Mouse (Mus musculus) kidney, embryonic 15.5 days (tissue): ENCODE measurements at regions not wholly inside any gene's neighbourhood (a gene's known extent, or its start where the extent isn't known, plus 50 kb on each side); places are given as distances from the start of the nearest gene placed in this dataset.

Experiments used
- ATAC-seq: fragments of 200-750 bp; cut with Nextera tagmentation; replicated peaks from 2 replicates; pipeline ENCODE4 v1.8.0; 2017; ENCODE audit warnings: moderate TSS enrichment; ENCODE audit not compliant: low FRiP score
- H3K27ac ChIP-seq: fragments of 300-500 bp; sonication (generic); 2 replicates; pipeline ENCODE4 v1.5.1; 2015; ENCODE audit warnings: mild to moderate bottlenecking, inconsistent platforms
- H3K27me3 ChIP-seq: fragments of 300-500 bp; sonication (generic); 2 replicates; pipeline ENCODE4 v1.6.1; 2015; ENCODE audit warnings: inconsistent platforms
- H3K36me3 ChIP-seq: fragments of 300-500 bp; sonication (generic); 2 replicates; pipeline ENCODE4 v1.6.1; 2015; ENCODE audit warnings: inconsistent platforms
- H3K4me1 ChIP-seq: fragments of 300-500 bp; sonication (generic); 2 replicates; pipeline ENCODE4 v1.6.1; 2015; ENCODE audit warnings: inconsistent platforms
- H3K4me2 ChIP-seq: fragments of 300-500 bp; sonication (generic); 2 replicates; pipeline ENCODE4 v1.6.1; 2015; ENCODE audit warnings: moderate library complexity, mild to moderate bottlenecking, inconsistent platforms
- H3K4me3 ChIP-seq: fragments of 300-500 bp; sonication (generic); replicated peaks from 2 replicates; pipeline ENCODE4 v1.5.1; 2015; ENCODE audit warnings: mild to moderate bottlenecking, inconsistent platforms
- H3K9ac ChIP-seq: fragments of 300-500 bp; sonication (generic); 2 replicates; pipeline ENCODE4 v1.6.1; 2015; ENCODE audit warnings: mild to moderate bottlenecking, inconsistent platforms
- H3K9me3 ChIP-seq: fragments of 300-500 bp; sonication (generic); replicated peaks from 2 replicates; pipeline ENCODE4 v1.6.1; 2016; ENCODE audit warnings: inconsistent platforms
- WGBS: fragments of 180-500 bp; shearing (Covaris S2); methylation state at CpG from one replicate; pipeline ENCODE4 v1.1.7; 2015; ENCODE audit warnings: mixed read lengths; 5-methylcytosine and 5-hydroxymethylcytosine counted together

GRCm38 (mm10) chr3:123972367-123972766 is 281.7 kb upstream of the Ndst3 start:
- no peak overlapping the region for H3K4me2 ChIP-seq
- no peaks in the 10 kb centered on the region for H3K27me3 ChIP-seq
- H3K4me1 ChIP-seq = no peaks in the 10 kb centered on the region
- H3K9ac ChIP-seq = no peak overlapping the region
- ATAC-seq = no peak
- 70% methylated on average over 3 of the region's 3 CpGs for WGBS
- no peak overlapping the region for H3K27ac ChIP-seq
- no peaks in the 10 kb centered on the region for H3K36me3 ChIP-seq
- H3K9me3 ChIP-seq = no peaks in the 10 kb centered on the region
- H3K4me3 ChIP-seq = no peak overlapping the region

- H3K27me3 ChIP-seq = no peaks in the 10 kb centered on the region
- H3K4me1 ChIP-seq = no peaks in the 10 kb centered on the region
- H3K4me3 ChIP-seq = no peak overlapping the region
- no peak overlapping the region for H3K27ac ChIP-seq
- ATAC-seq = no peak
- no peaks in the 10 kb centered on the region for H3K36me3 ChIP-seq
- H3K4me2 ChIP-seq = no peak overlapping the region
- H3K9me3 ChIP-seq = no peaks in the 10 kb centered on the region
- 83% methylated on average over 16 of the region's 16 CpGs for WGBS
- no peak overlapping the region for H3K9ac ChIP-seq
These were observed 283.3 kb upstream of the Ndst3 start for GRCm38 (mm10) chr3:123973806-123974576.

GRCm38 (mm10) chr3:123976475-123976874 is 285.8 kb upstream of the Ndst3 start:
- no peak overlapping the region for H3K4me2 ChIP-seq
- H3K27ac ChIP-seq = no peak overlapping the region
- H3K36me3 ChIP-seq = no peaks in the 10 kb centered on the region
- no peaks in the 10 kb centered on the region for H3K9me3 ChIP-seq
- no peaks in the 10 kb centered on the region for H3K4me1 ChIP-seq
- 84% methylated on average over 3 of the region's 3 CpGs for WGBS
- H3K9ac ChIP-seq = no peak overlapping the region
- H3K4me3 ChIP-seq = no peak overlapping the region
- no peak for ATAC-seq
- H3K27me3 ChIP-seq = no peaks in the 10 kb centered on the region

GRCm38 (mm10) chr3:123977168-123977567 is 286.5 kb upstream of the Ndst3 start:
- H3K36me3 ChIP-seq = no peaks in the 10 kb centered on the region
- WGBS = 85% methylated on average over 4 of the region's 4 CpGs
- H3K4me2 ChIP-seq = no peak overlapping the region
- H3K9ac ChIP-seq = no peak overlapping the region
- no peak overlapping the region for H3K27ac ChIP-seq
- no peak for ATAC-seq
- H3K9me3 ChIP-seq = no peaks in the 10 kb centered on the region
- H3K4me3 ChIP-seq = no peak overlapping the region
- no peaks in the 10 kb centered on the region for H3K4me1 ChIP-seq
- H3K27me3 ChIP-seq = no peaks in the 10 kb centered on the region

- Histone ChIP-seq H3K4me3 (no peak overlapping the region), H3K4me2 (no peak overlapping the region), H3K4me1 (no peaks in the 10 kb centered on the region), H3K9ac (no peak overlapping the region), H3K9me3 (no peaks in the 10 kb centered on the region), H3K27me3 (no peaks in the 10 kb centered on the region), H3K36me3 (no peaks in the 10 kb centered on the region), H3K27ac (no peak overlapping the region)
- no peak for ATAC-seq
These were observed 292.4 kb upstream of the Ndst3 start for GRCm38 (mm10) chr3:123983045-123983444.

- H3K36me3 ChIP-seq = no peaks in the 10 kb centered on the region
- WGBS = 15% methylated on average over 1 of the region's 1 CpGs
- no peaks in the 10 kb centered on the region for H3K9me3 ChIP-seq
- no peaks in the 10 kb centered on the region for H3K27me3 ChIP-seq
- H3K4me1 ChIP-seq = no peaks in the 10 kb centered on the region
- H3K27ac ChIP-seq = no peak overlapping the region
- H3K9ac ChIP-seq = no peak overlapping the region
- ATAC-seq = peak; percentile 54; the same call in 1 of the 2 replicates
- no peak overlapping the region for H3K4me3 ChIP-seq
- H3K4me2 ChIP-seq = no peak overlapping the region
These were observed 292.9 kb upstream of the Ndst3 start for GRCm38 (mm10) chr3:123983530-123983929.

GRCm38 (mm10) chr3:123984028-123984427 is 293.4 kb upstream of the Ndst3 start:
- Histone ChIP-seq H3K4me2 (no peak overlapping the region), H3K27ac (no peak overlapping the region), H3K36me3 (no peaks in the 10 kb centered on the region), H3K9ac (no peak overlapping the region), H3K9me3 (no peaks in the 10 kb centered on the region), H3K27me3 (no peaks in the 10 kb centered on the region), H3K4me3 (no peak overlapping the region), H3K4me1 (no peaks in the 10 kb centered on the region)
- ATAC-seq = no peak
- WGBS = 39% methylated on average over 1 of the region's 1 CpGs

GRCm38 (mm10) chr3:123999957-124000616 is 309.4 kb upstream of the Ndst3 start:
- ATAC-seq = no peak
- H3K9ac ChIP-seq = no peak overlapping the region
- H3K4me3 ChIP-seq = no peak overlapping the region
- 85% methylated on average over 3 of the region's 3 CpGs for WGBS
- no peak overlapping the region for H3K4me2 ChIP-seq
- H3K27ac ChIP-seq = no peak overlapping the region
- no peaks in the 10 kb centered on the region for H3K27me3 ChIP-seq
- no peaks in the 10 kb centered on the region for H3K36me3 ChIP-seq
- H3K9me3 ChIP-seq = no peaks in the 10 kb centered on the region
- H3K4me1 ChIP-seq = no peaks in the 10 kb centered on the region

GRCm38 (mm10) chr3:124000883-124001282 is 310.2 kb upstream of the Ndst3 start:
- Histone ChIP-seq H3K27ac (no peak overlapping the region), H3K9me3 (no peaks in the 10 kb centered on the region), H3K27me3 (no peaks in the 10 kb centered on the region), H3K4me1 (no peaks in the 10 kb centered on the region), H3K4me2 (no peak overlapping the region), H3K9ac (no peak overlapping the region), H3K4me3 (no peak overlapping the region), H3K36me3 (no peaks in the 10 kb centered on the region)
- no peak for ATAC-seq
- 77% methylated on average over 1 of the region's 1 CpGs for WGBS

- Histone ChIP-seq H3K4me1 (no peaks in the 10 kb centered on the region), H3K36me3 (no peaks in the 10 kb centered on the region), H3K9ac (no peak overlapping the region), H3K4me3 (no peak overlapping the region), H3K27ac (no peak overlapping the region), H3K9me3 (no peaks in the 10 kb centered on the region), H3K4me2 (no peak overlapping the region), H3K27me3 (no peaks in the 10 kb centered on the region)
- ATAC-seq = no peak
- 91% methylated on average over 1 of the region's 1 CpGs for WGBS
These were observed 309.0 kb upstream of the Tram1l1 start for GRCm38 (mm10) chr3:124011685-124012084.

GRCm38 (mm10) chr3:124018618-124019017 is 302.0 kb upstream of the Tram1l1 start:
- Histone ChIP-seq H3K27me3 (no peaks in the 10 kb centered on the region), H3K4me1 (no peaks in the 10 kb centered on the region), H3K36me3 (no peaks in the 10 kb centered on the region), H3K27ac (no peak overlapping the region), H3K9ac (no peak overlapping the region), H3K4me3 (no peak overlapping the region), H3K9me3 (no peaks in the 10 kb centered on the region), H3K4me2 (no peak overlapping the region)
- ATAC-seq = no peak
- WGBS = 100% methylated on average over 1 of the region's 1 CpGs

GRCm38 (mm10) chr3:124026188-124026587 is 294.5 kb upstream of the Tram1l1 start:
- Histone ChIP-seq H3K9ac (no peak overlapping the region), H3K36me3 (no peaks in the 10 kb centered on the region), H3K4me1 (no peaks in the 10 kb centered on the region), H3K4me3 (no peak overlapping the region), H3K9me3 (no peaks in the 10 kb centered on the region), H3K27me3 (no peaks in the 10 kb centered on the region), H3K27ac (no peak overlapping the region), H3K4me2 (no peak overlapping the region)
- ATAC-seq = no peak
- WGBS = 85% methylated on average over 4 of the region's 4 CpGs
